Mouse (Mus musculus) WW6 (cell line): ENCODE data around the gene Smurf1.

Source experiments
- DNase-seq: peaks from one replicate; pipeline ENCODE4 v3.0.0-alpha.2; 2013; ENCODE audit warnings: low read depth, low spot score

Smurf1 gene

DNA sequence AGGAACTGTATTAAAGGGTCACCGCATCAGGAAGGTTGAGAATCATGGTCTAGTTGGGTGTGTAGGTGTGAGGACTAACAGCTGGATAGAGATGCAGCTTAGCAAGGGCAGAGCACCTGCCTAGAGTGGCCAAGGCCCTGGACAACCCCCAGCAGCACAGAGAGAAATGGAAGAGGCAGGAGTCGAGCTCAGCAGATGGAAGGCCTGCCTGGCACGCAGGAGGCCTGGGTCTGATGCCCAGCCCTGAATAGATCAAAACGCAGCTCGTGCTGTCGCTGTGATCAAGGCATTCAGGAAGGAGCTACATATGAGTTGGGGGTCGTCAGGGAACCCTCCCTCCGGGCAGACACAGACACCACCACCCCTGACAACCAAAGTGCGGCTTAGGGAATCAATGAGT lies 7.4 kb downstream of the Smurf1 start:
- DNase-seq = no peak

DNA sequence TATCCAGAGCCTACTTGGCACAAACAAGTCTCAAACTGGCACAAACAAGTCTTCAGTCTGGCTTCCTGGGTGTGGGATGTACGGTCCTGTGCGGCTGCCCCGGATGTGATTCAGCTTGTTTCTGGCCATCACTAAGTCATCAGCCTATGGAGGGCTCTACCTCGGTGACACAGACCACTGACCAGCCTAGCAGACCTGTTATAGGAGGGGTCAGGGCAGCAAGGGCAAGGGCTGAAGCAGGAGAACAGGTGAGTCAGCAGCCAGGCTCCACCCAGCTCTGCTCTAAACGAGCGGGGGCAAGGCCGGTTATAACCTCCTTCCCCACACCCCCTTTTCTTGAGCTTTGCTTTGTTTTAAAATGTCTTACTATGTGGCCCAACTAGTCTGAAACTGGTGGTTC lies 11.2 kb downstream of the Smurf1 start:
- DNase-seq = no peak

DNA sequence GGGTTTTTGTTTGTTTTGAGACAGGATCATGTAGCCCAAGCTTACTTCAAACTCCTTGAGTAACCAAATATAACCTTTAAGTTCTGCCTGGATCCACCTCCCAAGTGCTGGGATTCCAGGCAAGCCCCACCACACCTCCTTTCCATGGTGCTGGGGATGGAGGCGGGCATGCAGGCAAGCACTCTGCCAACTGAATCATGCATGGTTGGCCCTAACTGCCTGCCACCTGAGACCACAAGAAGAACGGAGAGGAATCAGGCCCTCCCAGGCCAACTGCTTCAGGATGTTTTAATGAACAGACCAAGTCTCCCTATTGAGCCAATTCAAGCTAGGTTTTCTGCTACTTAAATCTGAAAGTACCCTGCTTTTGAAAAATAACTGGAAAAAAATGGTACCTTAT lies 13.1 kb downstream of the Smurf1 start:
- no peak for DNase-seq

DNA sequence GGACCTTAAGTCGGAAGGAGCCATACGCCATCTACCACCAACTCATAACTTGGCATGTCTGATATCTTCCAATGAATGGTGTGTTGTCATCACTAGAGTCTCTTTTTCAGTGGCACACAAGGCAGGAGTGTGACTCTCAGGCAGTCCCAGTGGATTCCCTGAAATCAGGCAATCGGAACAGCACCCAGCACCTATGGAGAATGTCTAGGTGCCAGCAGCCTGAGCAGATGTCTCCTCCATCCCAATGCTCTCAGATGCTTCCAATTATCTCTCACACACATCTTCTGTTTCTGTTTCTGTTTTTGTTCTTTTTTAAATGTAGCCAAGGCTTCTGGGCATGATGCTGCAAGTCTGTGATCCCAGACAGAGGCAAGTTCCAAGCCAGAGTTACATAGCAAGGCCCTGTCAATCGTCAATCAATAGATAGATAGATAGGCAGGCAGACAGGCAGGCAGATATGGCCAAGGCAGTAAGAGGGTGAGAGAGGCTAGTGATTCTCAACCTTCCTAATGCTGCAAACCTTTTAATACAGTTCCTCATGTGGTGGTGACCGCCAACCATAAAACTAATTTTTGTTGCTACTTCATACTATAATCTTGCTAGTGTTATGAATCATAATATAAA lies 15.1 kb downstream of the Smurf1 start:
- no peak for DNase-seq

DNA sequence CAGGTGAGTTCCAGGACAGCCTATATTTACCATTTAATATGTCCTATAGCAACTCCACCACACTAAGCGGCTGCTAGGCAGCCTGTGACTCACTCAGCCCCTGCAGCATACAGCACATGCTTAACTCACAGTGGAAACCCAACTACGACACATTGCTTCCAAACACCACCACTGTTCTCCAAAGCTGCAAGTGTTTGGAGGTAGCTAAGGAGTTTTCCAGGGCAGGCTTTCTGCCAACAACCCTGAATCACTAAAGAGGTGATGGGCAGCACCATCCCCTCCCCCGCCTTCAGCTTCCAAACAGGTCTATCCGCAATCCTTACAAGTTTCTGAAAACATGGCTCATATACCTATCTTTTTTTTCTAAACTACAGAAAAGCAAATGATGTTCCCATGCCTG lies 15.8 kb downstream of the Smurf1 start:
- no peak for DNase-seq

DNA sequence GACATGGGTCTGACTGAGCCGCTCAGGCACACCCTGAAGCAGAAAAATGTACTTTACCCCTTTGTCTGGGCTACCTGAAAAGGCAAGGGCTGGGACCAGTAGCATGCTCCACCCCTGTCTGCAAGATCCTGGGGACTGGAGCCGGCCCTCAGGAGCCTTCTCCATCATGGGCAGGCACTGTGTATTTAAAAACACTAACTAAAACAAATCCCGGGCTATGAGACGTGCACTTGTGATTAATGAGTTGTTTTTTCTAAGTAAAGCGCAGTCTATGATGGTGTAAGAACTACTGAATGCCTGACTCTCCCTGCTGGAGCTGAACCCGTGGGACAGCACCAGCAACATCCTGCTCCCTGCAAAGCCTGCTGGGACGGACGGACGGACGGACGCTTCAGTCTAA lies 17.2 kb downstream of the Smurf1 start:
- no peak for DNase-seq

DNA sequence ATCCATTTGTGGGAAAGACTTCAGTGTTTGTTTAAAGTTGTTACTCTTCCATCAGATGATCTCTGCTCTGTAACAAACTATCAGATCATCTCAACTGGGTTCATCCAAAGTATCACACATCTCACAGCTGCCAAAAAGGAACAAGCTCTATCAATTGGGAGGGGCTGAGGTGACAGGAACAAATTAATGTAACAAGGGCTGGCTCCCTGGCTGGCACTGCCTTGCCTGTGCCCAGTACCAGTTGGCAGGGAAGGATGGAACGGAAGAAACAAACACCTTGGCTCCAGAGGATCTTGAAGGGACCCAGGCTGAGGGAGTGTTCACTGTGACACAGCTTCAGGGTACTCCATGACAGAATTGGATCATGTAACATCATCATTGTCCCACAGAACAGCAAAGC lies 17.6 kb downstream of the Smurf1 start:
- DNase-seq = no peak

DNA sequence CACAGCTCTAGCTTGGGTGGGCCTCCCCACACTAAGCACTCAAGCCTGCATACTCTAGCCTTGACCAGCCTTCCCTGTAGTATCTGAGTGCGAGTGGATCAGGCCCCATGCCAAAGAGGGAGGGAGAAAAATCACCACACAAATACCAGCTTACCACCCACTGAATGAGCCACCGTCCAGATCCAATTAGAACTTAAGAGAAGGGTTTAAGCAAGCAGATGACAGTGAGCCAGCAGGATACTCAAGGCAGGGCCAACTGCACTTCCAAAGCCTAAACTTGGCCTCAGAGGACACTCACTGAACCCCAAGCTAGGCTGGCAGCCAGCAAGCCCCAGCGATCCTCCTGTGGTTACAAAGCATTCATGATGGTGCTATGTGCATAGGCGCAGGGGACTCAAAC lies 19.6 kb downstream of the Smurf1 start:
- DNase-seq = no peak

DNA sequence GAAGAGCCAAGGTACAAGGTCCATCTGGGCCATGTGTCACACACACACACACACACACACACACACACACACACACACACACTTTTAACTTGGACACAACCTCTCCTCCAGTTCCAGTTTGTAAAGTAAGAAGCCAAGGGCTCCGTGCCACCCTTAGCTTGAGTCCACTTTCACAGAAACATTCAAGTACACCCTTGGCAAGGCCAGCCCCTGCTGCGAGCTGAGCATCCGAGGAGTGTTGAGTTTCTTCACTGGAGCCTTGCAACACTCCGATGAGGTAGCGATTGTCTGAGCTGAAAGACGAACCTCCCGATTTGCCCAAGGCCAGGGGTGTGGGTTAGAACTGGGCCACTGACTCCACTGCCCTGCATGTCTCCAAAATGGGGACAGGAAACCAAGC lies 20.7 kb downstream of the Smurf1 start:
- DNase-seq = no peak

DNA sequence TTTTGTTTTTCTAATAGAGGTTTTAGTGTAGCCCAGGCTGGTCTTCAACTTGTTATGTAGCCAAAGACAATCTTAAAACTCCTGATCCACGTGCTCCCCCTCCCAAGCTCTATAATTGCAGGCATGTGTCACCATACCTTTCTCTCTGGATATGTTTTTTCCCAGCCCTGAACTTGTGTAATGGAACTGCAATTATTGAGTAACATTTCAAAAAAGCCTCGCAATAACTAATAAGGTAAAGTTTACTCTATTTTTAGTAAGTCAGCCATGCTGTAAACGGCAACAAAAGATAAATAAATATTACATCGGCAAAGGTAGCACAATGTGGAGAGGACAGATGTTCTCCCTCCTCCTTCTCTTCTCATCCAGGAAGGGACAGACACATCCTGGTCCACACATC lies 21.3 kb downstream of the Smurf1 start:
- no peak for DNase-seq

DNA sequence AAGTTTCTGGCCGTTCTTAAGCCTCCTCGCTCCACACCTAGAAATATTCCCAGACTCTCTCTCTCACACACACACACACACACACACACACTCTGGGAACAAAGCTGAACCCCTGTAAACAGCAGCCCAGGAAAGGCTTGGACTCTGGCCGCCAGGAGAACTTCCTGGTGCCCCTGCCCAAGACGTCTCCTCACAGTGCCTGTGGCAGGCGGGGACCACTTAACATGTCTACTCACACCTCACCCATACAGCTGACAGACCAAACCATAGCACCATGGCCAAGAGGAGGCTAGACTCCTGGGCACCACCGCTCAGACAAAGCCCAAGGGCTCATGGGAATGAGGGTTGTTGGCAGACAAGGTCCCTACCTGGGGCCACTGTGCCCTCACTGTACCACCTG lies 22.3 kb downstream of the Smurf1 start:
- no peak for DNase-seq

DNA sequence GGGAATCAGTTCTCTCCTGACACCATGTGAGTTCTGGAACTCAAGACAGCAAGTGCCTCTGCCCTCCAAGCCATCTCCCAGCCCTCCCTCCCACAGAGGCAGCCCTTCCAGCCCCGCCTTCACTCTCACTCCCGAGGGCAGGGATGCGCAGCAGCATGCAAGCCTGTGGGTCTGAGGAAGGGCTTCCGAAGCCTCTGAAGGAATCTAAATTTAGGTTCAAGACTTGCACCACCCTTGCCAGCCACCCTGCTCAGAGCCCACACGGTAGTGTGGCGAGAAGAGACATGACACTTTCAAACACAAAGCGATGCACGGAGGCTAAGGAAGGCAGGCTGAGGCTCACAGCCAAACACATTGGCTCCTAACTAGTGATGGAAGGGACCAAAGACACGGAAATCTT lies 23.2 kb downstream of the Smurf1 start:
- DNase-seq = no peak

DNA sequence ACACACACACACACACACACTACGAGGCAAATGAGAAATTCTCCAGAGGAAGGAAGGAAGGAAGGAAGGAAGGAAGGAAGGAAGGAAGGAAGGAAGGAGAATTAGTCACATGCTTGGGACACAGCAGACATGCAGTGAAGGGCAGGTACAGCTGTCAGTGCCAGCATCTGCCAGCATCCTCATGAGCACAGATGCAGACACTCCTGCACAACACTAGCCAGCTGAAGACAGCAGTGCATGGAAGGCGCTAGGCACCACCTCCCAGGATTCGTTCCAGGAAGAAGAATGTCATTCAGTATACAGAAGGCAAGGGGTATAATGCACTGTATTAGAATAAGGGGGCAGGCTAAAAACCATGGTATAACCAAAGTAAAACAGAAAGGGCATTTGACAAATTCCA lies 24.7 kb downstream of the Smurf1 start:
- no peak for DNase-seq

DNA sequence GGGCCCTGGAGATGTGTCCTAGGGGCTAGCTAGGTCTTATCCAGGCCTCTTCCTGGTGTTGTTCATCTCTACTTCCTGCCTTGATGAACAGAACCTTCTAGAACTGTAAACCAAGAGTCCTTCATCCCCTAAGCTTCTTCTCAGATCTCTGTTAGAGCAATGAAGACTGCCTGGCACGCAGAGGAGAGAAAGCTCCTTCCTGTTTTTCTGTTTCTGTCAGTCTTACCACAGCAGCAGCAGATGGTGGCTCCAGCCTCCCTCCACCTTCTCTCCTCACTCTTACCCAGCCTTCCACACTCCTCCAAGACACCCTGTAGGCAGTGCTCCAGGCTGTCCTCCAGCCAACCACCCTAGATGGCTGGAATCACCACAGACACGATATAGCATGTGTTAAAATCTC lies 28.3 kb downstream of the Smurf1 start:
- DNase-seq = no peak

DNA sequence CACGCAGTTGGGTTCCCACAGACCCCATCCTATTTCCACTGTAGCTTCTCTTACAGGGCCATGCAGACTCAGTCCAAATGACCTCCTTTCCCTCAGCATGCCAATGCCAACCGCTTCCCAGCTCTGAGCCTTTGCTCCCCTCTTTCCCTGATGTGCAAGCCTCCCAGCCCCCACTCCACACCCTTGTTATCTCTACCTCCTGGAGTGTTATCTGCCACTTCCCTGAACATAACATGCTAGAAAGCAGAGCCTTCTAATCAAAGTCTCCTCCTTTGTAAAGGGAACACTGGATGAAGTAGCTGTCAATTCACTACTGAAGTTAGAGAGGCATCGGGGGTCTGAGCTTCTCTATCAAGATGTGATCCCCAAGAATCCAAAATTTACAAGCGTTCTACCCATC lies 32.2 kb downstream of the Smurf1 start:
- DNase-seq = no peak

DNA sequence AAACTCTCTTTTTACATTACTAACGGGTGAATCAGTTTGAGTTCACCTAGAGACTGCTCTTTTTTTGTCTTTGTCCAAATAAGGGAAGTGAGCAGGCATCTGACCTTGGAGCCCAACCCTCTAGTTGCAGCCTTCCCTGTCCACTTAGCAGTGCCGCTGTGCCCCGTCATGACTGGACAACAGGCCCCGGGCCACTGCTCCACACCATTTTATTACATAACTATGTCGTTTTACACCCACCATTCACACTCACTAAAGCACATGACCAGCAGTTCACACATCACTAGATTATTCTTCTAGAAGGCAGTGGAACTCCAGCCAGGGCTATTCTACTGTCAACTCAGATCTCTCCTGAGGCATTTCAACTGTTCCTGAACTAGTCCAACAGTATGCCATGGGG lies 33.8 kb downstream of the Smurf1 start:
- DNase-seq = no peak

DNA sequence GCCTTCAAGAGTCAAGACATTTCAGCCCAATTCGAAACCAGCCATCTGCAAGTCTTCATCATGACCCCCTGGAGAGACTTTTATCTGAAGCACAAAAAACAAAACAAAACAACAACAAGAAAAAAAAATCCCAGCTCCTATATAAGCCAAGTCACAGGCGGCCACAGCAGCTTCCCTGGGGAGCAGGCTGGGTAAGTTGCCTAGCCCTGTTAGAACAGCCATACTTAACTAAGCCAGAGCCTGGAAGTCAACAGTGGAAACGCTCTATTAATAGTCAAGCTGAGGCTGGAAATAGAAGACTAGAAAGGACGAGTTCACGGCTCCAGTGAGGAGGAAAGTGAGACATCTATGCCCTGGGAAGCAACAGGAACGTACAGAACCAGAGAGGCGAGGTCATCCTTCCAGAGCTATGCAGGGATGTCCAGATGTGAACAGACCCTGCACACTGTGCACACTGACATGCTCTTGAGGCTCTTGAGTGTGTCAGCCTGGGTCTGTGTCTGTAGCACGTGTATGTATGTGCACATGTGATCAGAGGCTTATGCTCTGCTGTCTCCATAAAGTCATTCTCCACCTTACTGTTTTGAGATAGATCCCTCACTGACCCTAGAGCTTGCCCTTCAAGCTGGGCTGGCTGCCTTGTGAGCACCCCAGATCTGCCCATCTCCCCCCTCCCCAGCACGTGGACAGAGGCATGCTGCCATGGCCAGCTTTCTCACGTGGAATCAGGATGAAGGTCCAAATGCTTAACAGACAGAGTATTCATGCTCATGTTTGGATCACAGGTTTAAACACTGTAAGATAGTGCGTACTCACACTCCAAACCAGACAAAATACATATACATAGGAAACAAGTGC lies 36.6 kb downstream of the Smurf1 start:
- DNase-seq = no peak

DNA sequence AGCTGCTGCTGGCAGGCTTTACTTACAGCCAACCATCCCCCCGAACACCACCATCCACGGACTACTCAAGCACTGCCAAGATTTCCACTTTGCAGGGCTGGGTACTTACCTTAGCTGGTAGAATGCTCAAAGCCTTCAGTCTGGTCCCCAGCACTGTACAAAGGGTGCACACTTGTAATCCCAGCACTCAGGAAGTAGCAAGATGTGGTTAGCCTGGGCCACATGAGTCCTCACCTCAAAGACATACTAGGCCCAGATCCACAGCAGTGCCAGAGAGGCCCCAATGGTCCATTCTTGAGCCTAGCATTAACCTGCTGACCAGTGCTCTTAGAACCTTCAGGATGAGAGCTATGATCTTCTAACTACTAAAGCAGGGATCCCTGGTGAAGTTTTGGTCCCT lies 39.4 kb downstream of the Smurf1 start:
- no peak for DNase-seq

DNA sequence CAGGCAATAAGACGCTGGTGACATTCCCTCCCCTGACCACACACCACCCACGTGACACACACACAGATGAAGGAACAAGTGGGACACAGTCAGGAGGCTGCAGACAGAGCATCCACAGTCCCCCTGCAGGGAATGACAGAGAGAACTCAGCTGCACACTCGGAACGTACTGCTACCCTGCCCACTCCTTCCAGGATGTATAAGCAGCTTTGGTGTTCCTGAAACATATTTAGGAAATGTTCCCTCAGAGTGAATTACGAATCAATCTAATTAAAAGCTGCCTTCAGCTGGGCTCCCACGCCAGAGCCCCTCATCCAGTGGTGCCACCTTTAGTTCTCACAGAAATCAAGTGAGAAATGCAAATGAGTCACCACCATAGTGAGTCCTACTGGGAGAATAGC lies 42.3 kb downstream of the Smurf1 start:
- DNase-seq = no peak

DNA sequence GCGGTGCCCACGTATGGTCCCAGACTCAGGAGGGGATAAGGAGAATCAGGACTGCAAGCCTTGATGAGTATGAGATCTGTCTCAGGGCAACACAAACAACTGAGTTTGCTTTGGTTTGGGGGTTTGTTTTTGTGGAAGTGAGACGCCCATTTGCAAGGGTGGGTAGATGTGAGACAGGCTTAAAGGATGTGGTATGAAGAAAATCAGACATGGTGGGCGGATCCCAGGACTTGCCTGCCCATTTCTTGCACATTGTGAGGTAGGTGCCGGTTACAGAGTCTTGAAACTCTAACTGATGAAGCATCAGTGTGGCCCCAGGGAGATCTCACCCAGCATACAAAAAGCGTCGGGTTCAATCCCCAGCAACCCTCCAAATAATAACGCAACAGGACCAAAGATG lies 45.9 kb downstream of the Smurf1 start:
- DNase-seq = no peak

DNA sequence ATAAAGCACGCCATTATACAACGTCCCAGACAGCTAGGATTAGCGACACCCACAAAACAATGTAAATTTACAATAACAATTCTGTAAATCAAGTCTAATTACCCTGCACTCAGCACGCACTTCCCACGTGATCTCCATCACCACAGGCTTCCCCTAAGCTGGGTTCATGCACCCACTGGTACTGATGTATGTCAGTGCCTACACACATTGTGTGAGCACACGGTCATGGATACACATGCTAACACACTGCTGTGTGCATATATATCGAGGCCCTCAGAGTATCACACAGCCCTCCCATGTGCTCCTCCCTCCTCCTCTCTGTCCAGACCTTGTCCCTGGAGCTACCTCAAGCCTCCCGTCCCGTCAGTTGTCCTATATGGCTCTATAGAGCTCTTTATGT lies 46.5 kb downstream of the Smurf1 start:
- no peak for DNase-seq

DNA sequence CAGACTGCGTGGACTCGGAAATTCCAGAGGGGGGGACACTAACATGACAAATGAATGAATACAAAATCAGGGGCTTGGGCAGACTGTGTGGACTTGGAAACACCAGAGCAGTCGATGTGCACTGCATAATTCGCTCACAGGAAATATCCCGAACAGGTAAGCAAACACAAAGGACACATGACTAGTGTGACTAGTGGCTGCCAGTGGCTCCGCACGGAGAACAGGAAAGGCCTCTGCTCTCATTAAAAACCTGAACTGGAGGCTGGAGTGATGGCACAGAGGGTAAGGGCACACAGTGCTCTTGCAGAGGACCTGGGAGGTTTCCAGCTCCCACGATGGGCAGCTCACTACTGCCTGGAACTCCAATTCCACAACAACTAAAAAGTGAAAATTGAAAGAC lies 47.4 kb downstream of the Smurf1 start:
- DNase-seq = no peak

DNA sequence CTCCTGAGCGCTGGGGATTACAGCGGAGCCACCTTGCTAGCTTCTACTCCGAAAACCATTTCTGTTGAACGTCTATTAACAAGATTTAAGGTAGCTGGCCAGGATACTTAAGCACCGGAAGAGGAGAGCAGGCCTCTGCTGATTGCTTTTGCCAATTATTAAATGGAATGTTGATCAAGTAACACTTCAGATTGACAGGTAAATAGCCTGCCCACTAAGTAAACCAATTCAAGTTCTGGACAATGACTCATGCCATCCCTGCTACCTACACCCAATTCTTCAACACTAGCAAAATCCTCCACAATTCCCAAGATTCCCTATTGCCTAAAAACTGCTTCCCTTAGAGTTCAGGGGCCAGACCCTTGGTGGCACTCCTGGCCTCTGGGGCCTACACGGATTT lies 48.5 kb downstream of the Smurf1 start:
- DNase-seq = no peak

DNA sequence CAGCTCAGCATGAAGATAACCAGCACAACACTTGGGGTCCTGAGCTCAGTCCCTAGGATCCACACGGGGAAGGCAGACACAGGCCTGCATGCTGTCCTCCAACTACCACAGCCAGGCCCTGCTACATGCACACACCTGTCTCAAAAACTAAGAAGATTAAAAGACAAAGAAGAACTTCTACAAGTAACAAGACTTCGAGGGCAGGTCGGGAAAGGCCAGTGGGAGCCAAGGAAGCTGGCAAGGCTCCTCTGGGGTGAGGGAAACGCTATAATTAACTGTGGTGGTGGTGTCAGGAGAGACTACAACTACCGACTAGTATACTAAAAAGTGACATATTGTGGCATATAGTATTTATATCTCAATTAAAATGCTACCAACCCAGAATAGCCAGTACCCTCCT lies 49.8 kb downstream of the Smurf1 start:
- no peak for DNase-seq
